ENCODE assay signal across 8 mouse cellular contexts in the genomic region with DNA sequence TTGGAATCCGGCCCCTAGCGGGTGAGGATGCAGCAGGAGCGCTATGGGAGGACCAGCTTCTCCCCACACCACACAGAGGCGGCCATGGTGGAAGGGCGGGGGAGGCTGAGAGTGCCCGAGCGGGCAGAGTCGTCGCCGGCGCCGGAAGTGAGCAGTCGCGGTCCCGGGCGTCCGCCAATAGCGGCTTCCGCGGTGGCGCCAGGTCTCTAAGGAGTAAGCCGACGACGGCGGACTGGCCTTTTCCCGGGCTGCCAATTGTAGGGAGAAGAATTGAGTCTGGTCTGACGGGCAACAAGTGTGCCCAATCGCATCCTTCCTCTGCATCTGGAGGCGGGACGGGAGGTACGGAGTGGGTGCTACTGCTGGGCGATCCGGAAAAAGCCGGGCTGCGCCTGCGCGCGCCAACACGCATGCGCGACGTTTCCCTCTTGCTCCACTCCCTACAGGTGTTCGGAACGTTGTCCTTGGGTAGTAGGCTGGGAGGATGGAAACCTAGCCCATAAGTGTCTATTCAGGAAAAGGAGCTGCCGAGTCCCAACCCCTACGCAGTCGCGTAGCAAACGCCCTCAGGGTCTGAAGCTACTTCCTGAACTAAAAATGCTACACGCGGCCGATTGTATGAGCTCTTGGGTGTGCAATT. TPM values are rescaled to one million over a fixed set of nuclear protein-coding genes. Genes with fewer than 3 reads are reported as not detected.
DNase-seq lines count a peak whose midpoint lies in the region; ATAC-seq lines count a peak whose summit lies in the region.

Gene Ints3, minus strand, starts transcription at position 242 of the 640 bp plus-strand sequence.

- peak within 1 kb of the TSS; percentile 89 for H3K4me3 ChIP-seq in intestine, embryonic 14.5 days (ENCODE audit: low read depth, low read length)

- intact Hi-C loops in left cerebral cortex, postnatal 14 days (cut with DNase I): no loop called here

- H3K9me3 ChIP-seq in intestine, embryonic 14.5 days (ENCODE audit: control insufficient read depth, low read length): no peaks in the 10 kb centered on the region

- DNase-seq in adrenal gland, adult 18-20 months (ENCODE audit: low spot score in 2 of 2): peak; percentile 98
- DNase-seq in embryo, embryonic 11 days: peak; percentile 99
- peak; percentile 100 for DNase-seq in gastrocnemius, postnatal 25 days
- peak; percentile 99 for DNase-seq in intestine, embryonic 14.5 days (ENCODE audit: low spot score)
- peak; percentile 100 for DNase-seq in left cerebral cortex, postnatal 14 days (ENCODE audit: low spot score in 2 of 2)
- peak; percentile 99 for DNase-seq in mesoderm, embryonic 11.5 days (ENCODE audit: low read depth, low spot score)
- peak; percentile 100 for DNase-seq in right cerebral cortex, postnatal 36 days (ENCODE audit: low spot score in 2 of 2)
- peak; percentile 100 for DNase-seq in yolk sac, embryonic 10.5 days (ENCODE audit: low spot score)

- peaks cover 27% of the 10 kb centered on the region for H3K4me1 ChIP-seq in intestine, embryonic 14.5 days (replicated peaks; ENCODE audit: control insufficient read depth, insufficient read depth, low read length)

- WGBS in intestine, embryonic 14.5 days: 1% methylated on average over 52 of the region's 52 CpGs

- H3K9ac ChIP-seq in intestine, embryonic 14.5 days (ENCODE audit: low read length): peak within 1 kb of the TSS; percentile 94

- H3K4me2 ChIP-seq in intestine, embryonic 14.5 days (ENCODE audit: low read length): peak within 1 kb of the TSS; percentile 92

- no peaks in the 10 kb centered on the region for H3K27me3 ChIP-seq in intestine, embryonic 14.5 days (replicated peaks; ENCODE audit: control insufficient read depth, insufficient read depth, low read length)

- ATAC-seq in intestine, embryonic 14.5 days (replicated peaks; ENCODE audit: low FRiP score, low TSS enrichment, low read depth): peak; percentile 100

- 0 out of 2 replicates have a peak, but pooled peaks cover 11% of the 10 kb centered on the region for H3K36me3 ChIP-seq in intestine, embryonic 14.5 days (ENCODE audit: control insufficient read depth, insufficient read depth, low read length)

- H3K27ac ChIP-seq in intestine, embryonic 14.5 days (ENCODE audit: low read depth): peak within 1 kb of the TSS; percentile 97

RNA-seq across cellular contexts. Expression of gene Ints3, which starts in this region (rescaled TPM):
- 10 to 100 TPM; 71.1 to 98.9 TPM for total RNA-seq in adrenal gland, adult 18-20 months (2021)
- 10 to 100 TPM; 14.5 to 15.9 TPM for total RNA-seq in gastrocnemius, postnatal 25 days (2021)
- polyA plus RNA-seq in intestine, embryonic 14.5 days (2014; fragmentation: Nextera tagmentation; extraction: Ambion mirVana): 31.2 and 31.7 TPM in 2 replicates
- 10 to 100 TPM; 61.4 to 65.3 TPM for total RNA-seq in left cerebral cortex, postnatal 14 days (2021)

Comparison
In these comparisons a context has a peak if more than half of its experiments do, and no peak if none do; other contexts are left out.
1. Peak in every context shown above with its lines: DNase-seq, ATAC-seq, H3K4me3 ChIP-seq and H3K27ac ChIP-seq.